Mouse (Mus musculus): ENCODE results near the gene Smcr8.

Gene Smcr8

DNA sequence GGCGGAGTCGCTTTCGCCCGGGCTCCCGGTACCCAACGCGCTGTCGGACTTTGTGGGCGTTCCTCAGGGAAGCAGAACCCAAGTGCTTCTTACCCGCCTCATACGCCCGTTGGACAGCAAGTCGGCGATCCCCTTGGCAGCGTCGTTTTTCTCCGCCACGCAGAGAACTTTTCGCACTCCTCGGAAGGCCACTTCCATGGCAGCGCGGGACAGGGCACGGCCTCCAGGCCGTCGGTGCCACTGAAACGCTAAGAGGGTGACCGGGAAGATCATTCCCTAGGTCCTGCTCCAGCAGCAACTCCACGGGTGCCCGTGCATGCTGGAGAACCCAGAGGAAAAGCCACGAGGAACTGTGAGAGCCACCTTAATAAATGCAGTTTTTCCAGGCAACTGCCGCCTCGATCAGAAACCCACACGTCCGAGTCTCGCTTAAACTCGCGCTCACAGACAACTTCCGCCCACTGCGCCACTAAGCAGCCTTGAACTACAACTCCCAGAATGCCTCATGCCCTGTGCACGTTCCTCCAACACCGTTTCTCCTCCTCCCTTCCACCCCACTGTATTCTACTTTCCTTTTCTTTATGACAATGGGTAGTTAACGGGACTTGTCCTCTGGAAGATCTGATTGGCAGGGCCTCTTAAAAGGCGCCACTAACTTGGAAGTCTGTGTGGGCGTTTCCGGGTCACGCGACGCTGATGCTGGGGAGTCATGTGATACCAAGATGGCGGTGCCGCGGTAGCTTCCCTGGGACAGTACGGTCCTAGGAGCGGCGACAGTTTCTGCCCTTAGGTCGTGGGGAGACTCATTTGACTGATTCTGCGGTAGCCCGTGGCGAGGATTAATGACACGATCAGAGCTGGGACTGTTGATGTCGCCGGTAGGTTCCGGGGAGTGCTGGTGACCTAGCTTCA, at the start of gene Smcr8, which contains the start of gene Top3a:
Gene Smcr8, plus strand, starts transcription at position 696 of the 912 bp plus-strand sequence.
Gene Top3a, minus strand, starts transcription at position 537 of the 912 bp plus-strand sequence.
- peak; percentile 87 for DNase-seq

DNA sequence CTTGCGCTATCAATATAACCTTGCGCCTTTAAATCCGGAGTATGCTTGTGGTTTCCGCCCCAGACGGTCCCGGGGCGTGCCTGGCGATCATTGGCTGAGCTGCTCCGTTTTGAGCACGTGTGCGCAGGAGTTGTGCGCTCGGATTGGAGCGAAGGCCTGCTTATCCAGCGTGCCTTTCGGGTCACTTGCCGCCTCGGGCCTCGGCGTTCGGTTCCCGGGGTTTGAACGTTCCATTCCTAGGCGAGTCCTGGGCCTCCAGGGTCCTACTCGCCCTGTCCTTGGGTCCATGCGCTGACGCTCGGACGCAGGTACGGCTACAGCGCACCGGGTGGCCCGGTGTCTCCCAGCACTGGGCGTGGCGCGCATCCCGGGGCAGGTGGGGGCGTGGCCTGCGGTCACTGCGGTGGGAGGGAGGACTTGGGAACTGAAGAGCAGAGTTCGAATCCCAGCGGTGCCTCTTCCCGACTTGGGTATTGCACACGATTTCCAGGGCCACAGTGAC, 49.0 kb upstream of the Smcr8 start, which contains the start of gene Mief2:
Gene Mief2, plus strand, starts transcription at position 139 of the 502 bp plus-strand sequence.
- DNase-seq, result peak; percentile 96

DNA sequence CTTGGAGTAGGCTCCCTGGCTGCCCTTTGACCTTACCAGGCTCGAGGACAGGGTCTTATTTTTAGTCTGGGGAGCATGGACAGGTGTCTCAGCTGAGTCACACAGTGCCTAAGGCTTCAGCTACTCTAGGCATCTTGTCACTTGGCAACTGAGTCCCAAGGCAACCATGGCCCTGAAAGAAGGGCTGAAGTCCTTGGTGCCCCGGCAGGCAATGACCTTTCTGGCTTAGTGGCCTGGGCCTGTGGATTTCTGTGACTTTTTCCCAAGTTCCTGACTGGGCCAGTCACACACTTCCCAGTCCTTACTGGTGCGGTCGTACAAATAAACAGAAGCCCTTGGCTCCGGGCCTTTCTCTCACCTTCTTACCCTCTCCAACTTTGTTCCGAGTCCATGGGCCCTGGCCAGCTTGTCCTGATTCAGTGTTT, 48.1 kb upstream of the Smcr8 start:
- DNase-seq, result peak; percentile 40

DNA sequence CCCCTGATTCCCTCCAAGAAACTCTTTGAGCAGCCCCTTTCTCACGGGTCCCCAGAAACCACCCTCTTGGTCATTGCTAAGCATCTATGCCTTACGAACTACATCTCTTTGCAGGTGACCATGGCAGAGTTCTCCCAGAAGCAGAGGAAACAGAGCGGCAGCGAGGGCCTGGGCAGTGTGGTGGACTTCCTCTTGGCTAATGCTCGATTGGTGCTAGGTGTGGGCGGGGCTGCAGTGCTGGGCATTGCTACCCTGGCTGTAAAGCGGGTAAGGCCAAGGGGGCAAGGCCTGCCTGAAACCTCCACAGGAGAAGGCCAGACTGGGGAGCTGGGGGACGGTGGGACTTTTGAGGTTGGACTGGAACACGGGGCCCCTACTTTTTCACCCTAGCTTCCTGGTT, 47.2 kb upstream of the Smcr8 start:
- no peak for DNase-seq

DNA sequence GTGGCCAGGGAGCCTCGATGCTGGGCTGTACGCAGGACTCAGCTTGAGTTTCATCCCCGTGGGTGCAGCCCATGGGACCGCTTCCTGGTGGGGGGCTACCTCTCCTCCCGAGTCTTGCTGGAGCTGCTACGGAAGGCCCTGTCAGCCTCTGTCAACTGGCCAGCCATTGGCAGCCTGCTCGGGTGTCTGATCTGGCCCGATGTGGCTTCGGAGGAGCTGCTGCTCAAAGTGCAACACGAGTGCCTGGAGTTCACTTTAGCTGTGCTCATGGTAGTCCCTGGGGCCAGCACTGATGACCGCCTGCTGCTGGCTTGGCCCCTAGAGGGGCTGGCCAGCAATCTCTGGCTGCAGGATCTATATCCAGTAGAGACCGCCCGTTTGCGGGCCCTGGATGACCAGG, 46.1 kb upstream of the Smcr8 start:
- no peak for DNase-seq

DNA sequence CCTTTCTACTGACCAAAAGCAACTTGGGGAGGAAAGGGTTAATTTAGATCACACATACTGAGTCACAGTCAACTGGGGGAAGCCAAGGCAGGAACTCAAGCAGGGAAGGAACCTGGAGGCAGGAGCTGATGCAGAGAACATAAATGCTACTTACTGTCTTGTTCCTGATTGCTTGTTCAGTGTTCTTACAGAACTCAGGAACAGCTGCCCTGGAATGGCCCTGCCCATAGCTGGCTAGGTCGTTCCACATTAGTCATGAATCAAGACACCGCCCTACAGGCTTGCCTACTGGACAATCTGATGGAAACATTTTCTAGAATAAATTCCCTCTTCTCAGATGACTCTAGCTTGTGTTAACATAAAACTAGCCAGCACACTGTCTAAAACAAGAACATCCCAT, 43.1 kb upstream of the Smcr8 start:
- DNase-seq, result no peak

DNA sequence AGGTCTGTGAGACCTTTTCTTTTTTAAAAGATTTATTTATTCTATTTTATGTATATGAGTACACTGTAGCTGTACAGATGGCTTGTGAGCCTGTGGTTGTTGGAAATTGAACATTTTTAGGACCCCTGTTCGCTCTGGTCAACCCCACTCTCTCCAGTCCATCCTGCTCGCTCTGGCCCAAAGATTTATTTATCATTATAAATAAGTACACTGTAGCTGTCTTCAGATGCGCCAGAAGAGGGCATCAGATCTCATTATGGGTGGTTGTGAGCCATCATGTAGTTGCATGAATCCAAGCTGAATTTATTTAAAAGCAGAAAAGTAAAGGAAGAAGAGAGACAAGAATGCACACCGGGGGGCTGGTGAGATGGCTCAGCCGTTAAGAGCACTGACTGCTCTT, 42.1 kb upstream of the Smcr8 start:
- DNase-seq, result no peak

DNA sequence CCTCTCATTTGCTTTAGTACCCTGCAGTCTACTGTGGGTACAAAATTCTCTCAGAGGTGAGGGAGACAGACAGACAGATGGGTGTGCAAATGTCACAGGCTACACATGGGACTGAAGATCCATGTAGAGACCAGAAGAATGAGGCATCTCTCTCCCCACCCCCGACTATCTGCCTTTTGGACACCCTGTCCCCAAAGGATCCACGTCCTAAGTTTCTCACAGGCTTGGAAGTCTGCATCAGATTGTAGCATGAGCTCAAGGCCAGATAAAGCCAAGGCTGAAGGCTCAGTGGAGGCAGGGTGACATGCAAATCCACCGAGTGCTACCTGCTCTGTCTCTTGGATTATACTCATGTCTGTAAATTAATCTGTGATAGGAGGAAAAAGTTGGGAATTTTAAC, 40.8 kb upstream of the Smcr8 start:
- no peak for DNase-seq

DNA sequence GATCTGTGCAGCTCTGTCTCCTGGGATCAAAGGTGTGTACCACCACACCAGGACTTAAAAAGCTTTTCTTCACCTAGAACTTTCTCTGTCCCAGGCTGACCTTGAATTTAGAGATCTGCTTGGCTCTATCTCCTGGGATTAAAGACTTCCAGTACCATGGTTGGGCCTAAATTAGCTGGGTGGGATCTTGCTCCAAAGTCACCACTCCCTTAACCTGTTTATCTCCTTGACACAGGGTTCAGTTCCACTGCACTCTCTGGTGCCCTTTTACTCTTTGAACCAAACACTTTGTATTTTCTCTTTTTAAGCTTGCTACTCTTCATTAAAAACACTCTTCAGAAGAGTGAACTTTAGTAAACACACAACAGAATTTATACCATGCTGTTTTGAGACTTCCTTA, 39.9 kb upstream of the Smcr8 start:
- DNase-seq, result no peak

DNA sequence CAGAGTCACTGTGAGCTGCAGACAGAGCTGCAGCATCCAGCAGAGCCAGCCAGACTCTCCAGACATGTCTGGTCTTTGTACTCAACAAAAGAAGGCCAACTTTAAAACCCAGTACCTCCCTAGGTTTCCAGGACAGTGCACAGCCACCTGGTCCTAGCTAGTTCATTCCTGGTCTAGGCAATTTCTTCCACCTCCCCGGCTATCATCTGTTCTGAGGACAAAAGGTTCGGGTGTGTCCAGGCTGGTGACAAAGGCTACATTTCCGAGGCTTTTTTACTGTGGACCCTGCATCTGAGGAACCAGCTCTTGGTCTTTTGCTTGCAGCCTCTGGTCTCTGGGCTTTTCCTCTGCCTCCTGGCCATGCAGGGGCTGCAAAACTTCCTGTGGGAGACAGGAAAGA, 37.0 kb upstream of the Smcr8 start:
- no peak for DNase-seq

DNA sequence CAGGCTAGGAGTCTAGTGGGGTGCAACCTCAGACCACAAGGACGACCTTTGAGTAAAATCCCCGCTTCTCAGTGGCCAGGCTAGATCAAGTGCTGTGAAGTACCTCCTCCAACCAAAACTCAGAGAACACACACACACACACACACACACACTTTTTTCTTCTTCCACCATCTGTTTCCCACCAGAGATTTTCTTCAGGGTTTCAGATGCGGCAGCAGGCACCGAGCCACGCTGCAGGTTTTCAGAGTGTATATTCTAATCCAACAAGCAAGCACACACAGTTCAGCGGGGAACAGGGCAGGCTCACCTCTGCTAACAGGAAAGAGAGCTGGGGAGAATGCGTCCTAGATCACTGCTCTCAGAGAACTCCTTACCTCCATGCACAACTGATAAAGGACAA, 21.8 kb upstream of the Smcr8 start:
- no peak for DNase-seq

DNA sequence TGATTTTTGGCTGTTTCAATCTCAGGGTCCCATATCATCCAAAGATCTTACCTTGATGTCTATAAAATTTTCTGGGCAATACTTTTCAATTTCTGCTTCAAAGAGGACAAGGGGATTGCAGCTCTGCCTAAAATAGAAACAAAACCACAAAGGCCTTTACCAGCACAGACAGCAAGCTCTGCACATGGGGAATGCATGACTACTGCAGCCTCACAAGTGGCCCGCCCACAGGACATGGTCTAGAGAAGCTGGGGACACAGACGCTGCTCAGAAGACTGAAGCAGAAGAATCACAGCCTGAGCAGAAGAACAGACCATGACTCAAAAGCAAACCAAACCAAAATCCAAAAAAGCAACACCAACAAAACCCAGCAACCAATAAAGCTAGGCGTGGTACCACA, 15.6 kb upstream of the Smcr8 start:
- DNase-seq, result no peak

DNA sequence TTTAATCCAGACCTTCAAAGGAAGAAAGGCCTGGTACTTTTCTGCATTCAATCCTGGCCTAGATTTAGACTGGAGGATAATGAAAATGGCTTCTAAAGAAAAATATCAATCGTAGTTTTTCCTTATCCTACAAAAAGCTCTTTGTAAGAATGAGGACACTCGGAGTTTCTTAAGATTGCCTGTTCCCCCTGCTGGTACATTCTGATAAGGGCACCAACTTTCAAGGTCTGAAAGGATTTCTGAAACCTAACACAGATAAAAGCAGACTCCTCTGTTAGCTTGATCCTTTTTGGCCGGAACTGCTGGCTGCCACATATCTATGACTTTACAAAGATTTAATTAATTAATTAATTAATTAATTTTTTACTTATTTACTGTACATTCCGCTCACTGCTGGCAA, 10.4 kb upstream of the Smcr8 start:
- DNase-seq, result no peak

DNA sequence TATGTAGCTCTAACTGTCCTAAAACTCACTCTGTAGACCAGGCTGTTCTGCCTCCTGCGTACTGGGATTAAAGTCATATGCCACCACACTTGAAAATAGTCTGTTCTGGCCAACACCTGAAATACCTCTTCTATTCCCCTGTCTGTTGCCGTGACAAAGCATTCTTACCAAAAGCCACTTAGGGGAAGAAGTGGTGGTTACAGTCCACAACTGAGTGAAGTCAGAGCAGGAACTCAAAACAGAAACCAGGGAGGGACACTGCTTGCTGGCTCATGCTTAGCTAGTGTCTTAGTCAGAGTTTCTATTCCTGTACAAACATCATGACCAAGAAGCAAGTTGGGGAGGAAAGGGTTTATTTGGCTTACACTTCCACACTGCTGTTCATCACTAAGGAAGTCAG, 8.0 kb upstream of the Smcr8 start:
- no peak for DNase-seq

DNA sequence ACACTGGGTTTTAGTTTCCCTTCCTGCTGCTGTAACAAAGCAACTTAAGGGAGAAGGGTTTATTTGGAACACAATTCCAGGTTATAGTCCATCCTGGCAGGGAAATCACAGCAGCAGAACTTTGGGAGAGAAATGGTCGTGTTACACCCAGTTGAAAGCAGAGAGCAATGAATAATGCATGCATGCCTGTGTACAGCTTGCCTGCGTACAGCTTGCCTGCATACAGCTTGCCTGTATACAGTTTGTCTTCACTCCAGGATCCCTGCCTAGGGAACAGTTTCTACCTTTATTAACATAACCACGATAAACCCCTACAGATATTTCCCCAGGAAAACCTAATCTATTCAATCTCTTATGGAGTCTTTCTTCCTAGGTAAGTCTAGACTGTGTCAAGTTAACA, 6.5 kb upstream of the Smcr8 start:
- DNase-seq, result no peak

DNA sequence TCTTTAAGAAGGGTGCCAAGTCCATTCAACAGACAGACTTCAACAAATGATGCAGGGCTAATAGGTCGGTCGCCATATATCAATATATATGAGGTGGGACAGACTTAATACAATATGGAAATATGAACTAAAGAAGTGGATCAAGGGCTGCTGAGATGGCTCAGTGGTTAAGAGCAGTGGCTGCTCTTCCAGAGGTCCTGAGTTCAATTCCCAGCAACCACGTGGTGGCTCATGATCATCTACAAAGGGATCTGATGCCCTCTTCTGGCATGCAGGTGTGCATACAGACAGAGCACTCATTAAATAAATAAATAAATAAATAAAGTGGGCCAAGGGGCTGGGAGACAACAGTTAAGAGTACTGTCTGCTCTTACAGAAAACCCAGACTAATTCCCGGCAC, 5.2 kb upstream of the Smcr8 start:
- DNase-seq, result no peak

DNA sequence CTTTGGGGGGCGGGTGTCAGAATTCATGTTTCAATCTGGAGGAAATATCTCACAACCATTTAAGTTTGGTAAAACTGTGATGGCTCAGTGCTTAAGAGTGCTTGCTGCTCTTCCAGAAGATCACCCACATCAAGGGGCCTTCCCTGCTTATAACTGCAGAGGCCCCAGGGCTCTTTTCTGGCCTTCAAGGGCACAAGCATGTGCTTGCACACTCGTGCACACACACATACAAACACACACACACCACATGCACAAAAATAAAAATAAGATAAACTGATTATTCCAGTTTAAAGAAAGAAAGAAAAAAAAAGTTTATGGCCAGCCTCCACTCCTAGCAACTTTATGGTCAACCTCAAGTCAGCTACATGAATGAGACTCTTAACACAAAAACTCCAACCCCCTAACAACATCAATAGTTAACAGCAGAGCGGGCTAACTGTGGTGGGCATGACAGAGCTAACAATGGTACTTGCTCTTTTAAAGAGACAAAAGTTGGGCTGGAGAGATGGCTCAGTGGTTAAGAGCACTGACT, 3.1 kb upstream of the Smcr8 start:
- no peak for DNase-seq

DNA sequence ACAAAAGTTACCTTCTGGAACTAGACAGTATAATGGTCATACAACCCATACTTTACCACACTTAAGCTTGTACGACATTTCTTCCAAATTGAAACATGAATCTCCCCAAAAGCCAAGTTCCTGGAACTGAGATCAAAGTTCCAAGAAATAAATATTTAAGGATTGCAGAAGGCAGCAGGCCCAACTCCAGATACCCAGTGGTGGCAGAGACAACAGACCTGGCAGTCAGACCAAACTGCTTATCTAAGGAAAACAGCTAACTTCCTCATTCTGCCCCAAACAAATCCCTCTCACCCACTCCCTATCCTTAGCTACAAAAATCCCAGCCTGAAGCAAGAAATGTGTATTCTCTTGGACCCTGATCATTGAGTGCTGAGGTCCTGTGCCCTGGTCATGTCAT, 2.5 kb upstream of the Smcr8 start:
- no peak for DNase-seq

DNA sequence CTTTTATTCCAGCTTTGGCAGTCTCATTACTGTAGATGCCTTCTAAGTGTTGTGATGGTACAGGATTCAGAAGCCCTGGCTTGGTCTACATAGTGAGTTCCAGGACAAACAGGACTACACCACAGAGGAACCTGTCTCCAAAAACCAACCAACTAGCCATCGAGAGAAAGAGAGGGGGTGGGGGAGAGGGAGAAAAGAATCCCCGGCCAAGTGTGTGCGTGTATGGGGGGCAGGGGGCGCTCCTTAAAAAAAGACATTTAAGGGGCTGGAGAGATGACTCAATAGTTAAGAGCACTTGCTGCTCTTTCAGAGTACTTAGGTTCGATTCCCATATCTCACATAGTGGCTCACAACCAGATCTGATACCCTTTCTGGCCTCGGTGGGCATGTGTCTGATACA, 1.7 kb upstream of the Smcr8 start:
- DNase-seq, result no peak

DNA sequence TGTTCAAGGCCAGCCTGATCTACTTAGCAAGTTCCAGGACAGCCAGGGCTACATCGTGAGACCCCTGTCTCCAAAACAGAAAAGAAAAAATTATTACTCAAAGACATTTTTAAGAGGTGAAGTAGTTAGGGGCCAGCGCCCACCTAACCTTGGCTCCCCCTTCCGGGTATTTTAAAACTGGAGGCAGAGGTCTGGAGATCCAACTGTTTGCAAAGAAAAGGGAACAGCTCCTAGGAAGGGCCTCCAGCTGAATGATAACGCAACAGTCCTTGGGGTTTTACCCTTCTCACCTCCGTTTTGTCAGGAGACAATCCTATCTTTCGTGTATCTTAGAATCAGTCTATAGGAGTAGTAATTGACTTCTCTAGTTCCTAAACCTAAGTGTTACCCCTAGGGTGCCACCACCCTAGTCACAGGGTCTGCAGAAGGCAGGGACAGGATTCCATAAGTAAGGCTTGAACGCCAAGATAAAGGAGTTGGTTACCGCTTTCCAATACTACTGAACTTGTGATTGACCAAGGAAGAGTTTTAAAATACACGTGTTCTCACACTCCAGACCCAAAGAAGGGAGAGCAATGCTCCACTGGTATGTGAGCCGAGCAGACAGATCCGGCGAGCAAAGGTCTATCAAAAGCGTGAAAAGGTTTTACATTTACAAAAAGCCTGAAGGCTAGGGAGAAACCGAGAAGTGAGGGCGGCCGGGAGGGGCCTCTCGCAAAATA, 1.1 kb upstream of the Smcr8 start:
- DNase-seq, result peak; percentile 74

DNA sequence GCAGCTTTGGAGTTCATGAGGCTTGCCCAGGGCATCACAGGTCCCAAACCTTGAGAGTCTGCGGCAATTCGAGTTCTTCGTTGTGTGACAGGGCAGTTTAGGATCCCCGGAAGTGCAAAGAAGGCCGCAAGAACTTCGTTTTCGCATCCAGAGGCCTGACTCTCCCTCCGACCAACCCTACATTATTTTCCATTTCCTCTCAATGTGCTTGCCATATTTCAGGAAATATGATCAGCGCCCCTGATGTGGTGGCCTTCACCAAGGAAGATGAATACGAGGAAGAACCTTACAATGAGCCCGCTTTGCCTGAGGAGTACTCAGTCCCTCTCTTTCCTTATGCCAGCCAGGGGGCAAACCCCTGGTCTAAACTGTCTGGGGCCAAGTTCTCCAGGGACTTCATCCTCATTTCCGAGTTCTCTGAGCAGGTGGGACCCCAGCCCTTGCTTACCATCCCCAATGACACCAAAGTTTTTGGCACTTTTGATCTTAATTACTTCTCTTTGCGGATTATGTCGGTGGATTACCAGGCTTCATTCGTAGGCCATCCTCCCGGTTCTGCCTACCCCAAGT, 562 bp downstream of the Smcr8 start:
- DNase-seq, result no peak

DNA sequence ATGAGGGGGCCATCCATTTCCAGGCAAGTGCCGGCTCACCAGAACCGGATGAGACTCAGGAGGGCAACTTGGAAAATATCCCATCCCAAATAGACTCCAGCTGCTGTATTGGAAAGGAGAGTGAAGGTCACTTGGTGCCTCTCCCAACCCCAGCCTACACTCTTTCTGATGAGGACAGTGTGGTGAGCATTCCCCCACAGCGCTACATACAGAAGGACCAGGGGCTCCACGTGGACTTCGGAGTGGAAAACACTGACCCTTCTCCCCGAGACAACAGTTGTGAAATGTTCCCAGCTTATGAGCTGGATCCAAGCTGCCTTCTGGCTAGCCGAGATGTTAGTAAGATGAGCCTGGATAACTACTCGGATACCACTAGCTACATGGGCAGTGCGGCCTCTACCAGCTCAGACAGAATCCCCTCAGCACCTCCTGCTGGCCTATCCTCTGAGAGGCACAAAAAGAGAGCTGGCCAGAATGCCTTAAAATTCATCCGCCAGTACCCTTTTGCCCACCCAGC, 2.4 kb downstream of the Smcr8 start:
- no peak for DNase-seq
